Mouse (Mus musculus) lung, embryonic 14.5 days (tissue): Measurements from ENCODE around the gene Fam155a. TPM values are rescaled to one million over a fixed set of nuclear protein-coding genes. Genes with fewer than 3 reads are reported as not detected.
A peak's percentile ranks its signal among the peaks of the same experiment; 100 is the strongest.

Source experiments
- ATAC-seq: fragments of 200-750 bp; cut with Nextera tagmentation; 2 replicates; pipeline ENCODE4 v1.8.0; 2017; ENCODE audit warnings: mild to moderate bottlenecking, moderate TSS enrichment, moderate library complexity; ENCODE audit not compliant: insufficient read depth
- DNase-seq: peaks from one replicate; pipeline ENCODE4 v3.0.0-alpha.2; 2015
- H3K27ac ChIP-seq: fragments of 300-500 bp; sonication (generic); 2 replicates; pipeline ENCODE4 v1.5.1; 2014; ENCODE audit warnings: low read depth, mild to moderate bottlenecking, moderate library complexity
- H3K27me3 ChIP-seq: fragments of 300-500 bp; sonication (generic); 2 replicates; pipeline ENCODE4 v1.6.1; 2014; ENCODE audit warnings: low read length, control low read depth; ENCODE audit not compliant: insufficient read depth
- H3K36me3 ChIP-seq: fragments of 300-500 bp; sonication (generic); 2 replicates; pipeline ENCODE4 v1.6.1; 2014; ENCODE audit warnings: control low read depth; ENCODE audit not compliant: insufficient read depth
- H3K4me1 ChIP-seq: fragments of 300-500 bp; sonication (generic); 2 replicates; pipeline ENCODE4 v1.6.1; 2014; ENCODE audit warnings: antibody characterized with exemption, control low read depth; ENCODE audit not compliant: insufficient read depth
- H3K4me2 ChIP-seq: fragments of 300-500 bp; sonication (generic); 2 replicates; pipeline ENCODE4 v1.6.1; 2014; ENCODE audit warnings: mild to moderate bottlenecking
- H3K4me3 ChIP-seq: fragments of 300-500 bp; sonication (generic); 2 replicates; pipeline ENCODE4 v1.5.1; 2014; ENCODE audit warnings: low read depth, low read length
- H3K9ac ChIP-seq: fragments of 300-500 bp; sonication (generic); 2 replicates; pipeline ENCODE4 v1.6.1; 2014
- H3K9me3 ChIP-seq: fragments of 300-500 bp; sonication (generic); 2 replicates; pipeline ENCODE4 v1.6.1; 2016; ENCODE audit warnings: low read depth, low read length, control low read depth
- CTCF ChIP-seq: IDR thresholded peaks from 2 replicates; pipeline ENCODE4 v1.5.1; 2016; ENCODE audit warnings: antibody characterized with exemption, low read depth
- WGBS: fragments of 180-500 bp; shearing (Covaris S2); extraction: QIAGEN DNeasy Blood & Tissue Kit; methylation state at CpG from one replicate; pipeline ENCODE4 v1.1.7; 2014; 5-methylcytosine and 5-hydroxymethylcytosine counted together
- polyA plus RNA-seq: library from polyadenylated mRNA; unstranded; fragments of >200 nt; fragmentation: Nextera tagmentation; extraction: Ambion mirVana; gene quantifications from 2 replicates; pipeline ENCODE4 v1.2.1, GENCODE M21; 2014

Fam155a gene
- polyA plus RNA-seq, 1 experiment from 2014 or later: 0.26 TPM

DNA sequence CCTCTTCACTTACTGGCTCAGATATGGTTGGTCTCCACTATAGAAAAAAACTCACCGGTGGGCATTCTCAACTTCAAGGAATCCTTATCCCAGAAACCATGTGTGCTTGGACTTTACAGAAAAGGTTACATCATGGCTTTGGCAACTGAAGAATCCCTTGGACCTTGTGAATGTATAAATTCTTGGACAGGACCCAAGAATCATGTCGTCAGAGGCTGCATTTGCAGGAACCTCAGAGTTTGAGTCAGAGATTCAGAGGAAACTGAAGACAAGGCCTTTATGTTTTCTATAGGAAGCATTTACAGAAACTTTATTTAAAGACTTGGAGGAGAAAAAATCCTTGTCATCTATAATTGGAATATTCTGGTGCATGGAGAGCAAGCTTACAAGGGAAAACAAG, 475.9 kb downstream of the Fam155a start:
- Histone ChIP-seq H3K27ac (no peak overlapping the region), H3K9me3 (no peaks in the 10 kb centered on the region), H3K27me3 (no peaks in the 10 kb centered on the region), H3K4me3 (no peak overlapping the region), H3K4me2 (no peak overlapping the region), H3K36me3 (no peaks in the 10 kb centered on the region), H3K4me1 (no peaks in the 10 kb centered on the region), H3K9ac (no peak overlapping the region)
- WGBS: 60% methylated on average over 2 of the region's 2 CpGs
- TF ChIP-seq CTCF: no peak
- DNase-seq: peak; percentile 36
- no peak for ATAC-seq

DNA sequence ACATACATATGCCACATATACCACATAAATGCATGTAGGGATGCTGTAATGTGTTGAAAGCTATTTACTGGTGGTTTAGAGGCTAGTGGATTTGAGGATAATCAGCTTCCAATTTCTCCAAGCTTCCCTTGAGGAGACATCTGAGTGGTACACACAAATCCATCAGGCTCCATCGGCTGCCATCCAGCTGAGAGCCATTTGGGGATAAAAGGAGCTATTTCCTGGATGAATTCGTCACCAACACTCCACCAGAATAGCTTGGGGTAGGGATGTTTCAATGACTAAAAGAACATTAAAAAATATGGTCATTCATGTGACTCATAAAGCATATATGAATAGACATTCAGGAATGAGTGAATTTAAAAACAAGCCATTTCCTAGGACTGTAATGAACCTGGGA, 478.4 kb downstream of the Fam155a start:
- no peak overlapping the region for H3K27ac ChIP-seq
- 0 out of 2 replicates have a peak, but pooled peaks cover 4% of the 10 kb centered on the region for H3K4me1 ChIP-seq
- H3K4me3 ChIP-seq: no peak overlapping the region
- WGBS: 38% methylated on average over 2 of the region's 2 CpGs
- no peaks in the 10 kb centered on the region for H3K27me3 ChIP-seq
- DNase-seq (no peak), ATAC-seq (no peak)
- H3K4me2 ChIP-seq: no peak overlapping the region
- no peak for TF ChIP-seq CTCF
- no peak overlapping the region for H3K9ac ChIP-seq
- H3K9me3 ChIP-seq: no peaks in the 10 kb centered on the region
- H3K36me3 ChIP-seq: no peaks in the 10 kb centered on the region

DNA sequence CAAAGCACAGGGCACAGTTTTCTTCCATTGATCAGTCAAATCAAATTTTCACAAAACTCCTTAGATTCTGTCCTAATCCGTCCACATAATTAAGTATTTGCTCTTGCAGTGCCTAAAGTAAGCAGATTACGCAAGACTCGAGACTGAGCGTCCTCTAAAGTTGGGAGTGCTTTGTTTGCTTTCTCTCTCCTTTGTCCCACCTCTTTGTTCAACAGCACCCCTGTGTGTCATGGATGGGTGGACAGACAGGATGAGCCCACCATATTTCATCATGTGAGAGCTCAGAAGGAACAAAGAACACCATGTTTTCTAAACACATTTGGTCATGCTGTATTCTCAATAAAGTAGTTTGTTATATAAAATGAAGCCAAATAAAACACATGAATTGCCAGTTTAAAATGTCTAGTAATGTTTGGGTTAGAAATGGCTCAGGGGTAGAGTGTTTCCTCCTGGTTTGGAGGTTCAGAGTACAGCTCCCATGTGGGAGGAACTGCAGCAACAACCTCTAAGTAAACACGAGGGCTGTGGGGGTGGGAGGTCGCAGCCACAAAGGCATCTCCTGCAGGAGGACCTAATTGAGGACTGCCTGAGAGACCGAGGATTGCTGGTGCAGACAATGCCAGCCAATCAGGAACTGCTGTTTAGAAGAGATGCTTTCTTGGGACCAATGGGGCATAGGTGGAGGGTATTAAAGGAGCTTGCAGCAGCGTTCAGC, 482.8 kb downstream of the Fam155a start:
- H3K9me3 ChIP-seq: no peaks in the 10 kb centered on the region
- no peak overlapping the region for H3K4me2 ChIP-seq
- no peak overlapping the region for H3K4me3 ChIP-seq
- WGBS: 18% methylated on average over 8 of the region's 8 CpGs
- H3K27ac ChIP-seq: no peak overlapping the region
- ATAC-seq: no peak
- TF ChIP-seq CTCF: no peak
- H3K9ac ChIP-seq: no peak overlapping the region
- H3K36me3 ChIP-seq: no peaks in the 10 kb centered on the region
- 0 out of 2 replicates have a peak, but pooled peaks cover 4% of the 10 kb centered on the region for H3K4me1 ChIP-seq
- H3K27me3 ChIP-seq: no peaks in the 10 kb centered on the region
- DNase-seq: peak; percentile 8

DNA sequence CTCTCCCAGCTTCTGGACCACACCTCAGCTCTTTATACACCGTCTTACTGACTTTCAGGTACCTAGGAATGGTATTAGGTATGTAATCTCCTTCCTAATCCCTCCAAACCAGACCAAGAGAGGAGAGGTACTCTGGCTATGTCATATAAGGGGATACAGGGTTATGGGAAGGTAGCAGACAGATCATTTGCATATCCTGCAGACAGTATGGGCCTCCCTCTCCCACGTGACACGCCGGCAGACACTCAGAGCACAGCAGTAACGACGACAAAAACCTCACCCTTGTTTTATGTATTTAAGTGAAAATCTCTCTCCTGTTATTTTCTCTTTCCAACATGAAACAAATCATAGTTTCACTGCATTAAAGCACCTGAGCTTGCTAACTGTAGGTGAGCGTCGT, 496.8 kb downstream of the Fam155a start:
- H3K4me3 ChIP-seq: no peak overlapping the region
- no peak overlapping the region for H3K4me2 ChIP-seq
- no peak for DNase-seq
- no peaks in the 10 kb centered on the region for H3K36me3 ChIP-seq
- no peak overlapping the region for H3K9ac ChIP-seq
- H3K9me3 ChIP-seq: no peaks in the 10 kb centered on the region
- WGBS: 68% methylated on average over 8 of the region's 8 CpGs
- H3K27me3 ChIP-seq: no peaks in the 10 kb centered on the region
- no peak for TF ChIP-seq CTCF
- ATAC-seq: no peak
- H3K27ac ChIP-seq: no peak overlapping the region
- no peaks in the 10 kb centered on the region for H3K4me1 ChIP-seq

DNA sequence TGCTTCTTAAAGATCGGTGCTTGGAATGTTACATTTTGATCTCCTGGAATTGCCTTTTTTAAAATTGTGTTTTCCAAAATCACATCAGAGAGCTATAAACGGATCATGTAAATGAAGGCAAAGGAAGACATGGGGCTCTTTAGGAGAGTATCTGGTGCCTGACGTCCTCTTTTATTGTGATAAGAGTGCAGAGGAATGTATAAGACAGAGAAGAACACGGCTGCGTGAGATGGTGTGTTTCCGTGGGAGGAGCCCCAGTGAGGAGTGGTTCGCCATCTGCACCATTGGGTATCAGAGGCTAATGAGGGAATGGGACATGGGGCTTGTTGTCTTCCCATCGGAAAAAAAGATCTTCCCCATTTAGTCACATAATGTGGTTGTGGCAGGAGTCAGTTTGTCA, 506.6 kb downstream of the Fam155a start:
- DNase-seq (no peak), ATAC-seq (no peak)
- Histone ChIP-seq H3K4me3 (no peak overlapping the region), H3K9ac (no peak overlapping the region), H3K27ac (no peak overlapping the region), H3K4me1 (no peaks in the 10 kb centered on the region), H3K27me3 (no peaks in the 10 kb centered on the region), H3K4me2 (no peak overlapping the region), H3K36me3 (no peaks in the 10 kb centered on the region), H3K9me3 (no peaks in the 10 kb centered on the region)
- no peak for TF ChIP-seq CTCF
- 82% methylated on average over 8 of the region's 8 CpGs for WGBS

DNA sequence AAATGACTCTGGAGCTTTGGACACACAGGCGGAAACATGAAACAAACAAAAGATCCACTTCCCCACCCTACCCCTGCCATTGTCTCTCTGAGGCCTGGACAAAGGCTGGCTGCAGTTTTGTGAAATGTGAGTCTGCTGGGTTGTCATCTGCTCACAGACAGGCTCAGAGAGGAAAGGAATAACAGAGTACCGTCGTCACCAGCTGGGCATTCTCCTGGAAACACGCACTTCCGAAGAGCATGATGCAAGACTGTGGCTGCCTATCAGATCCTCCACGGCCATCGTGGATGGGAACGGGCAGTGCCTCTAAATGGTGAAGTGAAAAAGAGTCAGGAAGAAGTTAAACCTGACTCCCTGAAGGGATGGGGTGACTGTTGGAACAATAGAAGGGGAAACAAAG, 509.4 kb downstream of the Fam155a start:
- H3K4me1 ChIP-seq: no peaks in the 10 kb centered on the region
- DNase-seq: peak; percentile 3
- 48% methylated on average over 8 of the region's 8 CpGs for WGBS

DNA sequence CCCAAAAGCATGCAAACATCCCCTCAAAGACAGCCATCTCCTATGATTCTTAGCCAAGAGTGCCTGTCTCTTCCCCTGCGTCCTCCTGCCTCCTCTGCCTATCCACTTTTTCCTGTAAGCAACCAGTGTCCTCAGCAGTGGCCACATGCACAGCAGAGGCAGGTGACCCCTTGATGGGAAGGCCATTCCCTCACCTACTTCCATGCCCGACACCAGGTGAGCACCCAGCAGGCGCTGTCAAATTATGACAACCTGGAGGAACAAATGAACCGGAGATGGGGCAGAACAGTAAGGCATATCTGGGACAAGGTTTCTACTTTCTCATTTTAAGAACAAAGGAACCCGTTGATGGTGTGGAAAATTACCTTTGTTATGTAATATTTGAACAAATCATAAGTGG, 515.6 kb downstream of the Fam155a start:
- Histone ChIP-seq H3K27ac (no peak overlapping the region), H3K27me3 (no peaks in the 10 kb centered on the region), H3K9ac (no peak overlapping the region), H3K4me3 (no peak overlapping the region), H3K36me3 (no peaks in the 10 kb centered on the region), H3K4me2 (no peak overlapping the region), H3K4me1 (no peaks in the 10 kb centered on the region), H3K9me3 (no peaks in the 10 kb centered on the region)
- TF ChIP-seq CTCF: no peak
- ATAC-seq (no peak), DNase-seq (no peak)
- 87% methylated on average over 5 of the region's 5 CpGs for WGBS

More for the DNA sequence above, 509.4 kb downstream of the Fam155a start:
- H3K27ac ChIP-seq: no peak overlapping the region
- no peak overlapping the region for H3K9ac ChIP-seq
- no peak for TF ChIP-seq CTCF
- no peaks in the 10 kb centered on the region for H3K27me3 ChIP-seq
- no peak overlapping the region for H3K4me2 ChIP-seq
- H3K4me3 ChIP-seq: no peak overlapping the region
- no peak for ATAC-seq
- H3K9me3 ChIP-seq: no peaks in the 10 kb centered on the region
- no peaks in the 10 kb centered on the region for H3K36me3 ChIP-seq
